Mouse (Mus musculus): Measurements from ENCODE around the gene Hilpda.

DNA sequence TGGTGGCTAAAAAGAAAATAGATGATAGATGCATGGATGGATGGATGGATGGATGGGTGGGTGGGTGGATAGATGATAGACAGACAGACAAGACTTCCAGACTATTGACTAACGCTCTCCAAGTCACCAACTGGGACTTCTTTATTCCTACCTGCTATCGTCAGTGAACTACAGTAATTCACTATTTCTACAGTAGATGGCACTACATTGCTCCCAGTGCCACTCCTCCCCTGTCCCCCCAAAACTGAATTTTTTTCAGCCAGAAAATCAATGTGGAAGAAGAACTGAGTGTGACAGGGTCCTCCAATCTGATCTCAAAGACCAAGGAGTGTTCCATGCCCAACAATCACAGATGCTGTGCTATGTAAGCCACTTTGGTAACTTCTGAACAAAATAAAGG, 30.6 kb upstream of the Hilpda start:
- TF ChIP-seq CTCF (IDR thresholded peaks at IDR 0.05; ENCODE audit: borderline replicate concordance, insufficient read depth, low read depth, low read length) (no peak; the same call in 1 of the 2 replicates), POLR2A (IDR thresholded peaks at IDR 0.05; ENCODE audit: borderline replicate concordance, insufficient read depth, low read length) (no peak)
